Mouse (Mus musculus): ENCODE data around the gene Rasl10a. TPM values are rescaled to one million over a fixed set of nuclear protein-coding genes. Genes with fewer than 3 reads are reported as not detected.

Gene Rasl10a
- polyA plus RNA-seq, 1 experiment from 2014 or later, result 0.66 TPM

DNA sequence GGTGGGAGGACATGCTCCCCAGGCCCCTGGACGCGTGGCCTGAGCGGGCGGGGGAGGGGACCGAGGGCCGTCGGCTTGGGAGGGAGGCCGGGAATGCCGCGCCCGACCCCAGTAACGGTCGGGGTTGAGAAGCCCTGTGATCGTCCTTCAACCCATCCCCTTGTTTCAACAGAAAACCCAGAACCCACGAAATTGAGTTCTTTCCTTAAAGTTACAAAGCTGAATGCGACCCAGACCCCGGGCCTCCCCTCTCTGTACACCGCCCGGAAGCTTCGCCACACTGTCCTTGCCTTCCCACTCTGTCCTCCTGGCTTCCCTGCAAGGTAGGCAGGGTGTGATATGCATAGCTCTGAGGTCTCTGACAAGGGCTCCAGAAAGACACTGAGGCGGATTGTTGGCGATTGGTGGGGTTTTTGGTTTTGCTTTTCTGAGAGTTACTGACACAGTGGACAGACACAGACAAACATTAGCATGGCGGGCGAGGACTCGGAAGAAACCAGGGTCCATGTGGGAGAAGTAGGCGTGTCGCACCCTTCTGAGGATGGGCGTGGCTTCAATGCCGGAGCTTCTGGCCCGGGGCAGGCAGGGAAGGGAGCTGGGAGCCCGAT lies 41.8 kb downstream of the Rasl10a start:
- peak overlapping the region; percentile 91 for H3K4me2 ChIP-seq (ENCODE audit: low read depth, low read length)
- H3K4me1 ChIP-seq (ENCODE audit: insufficient read depth), result peaks cover 20% of the 10 kb centered on the region
- H3K27ac ChIP-seq (ENCODE audit: low read depth), result peak overlapping the region; percentile 97
- H3K9ac ChIP-seq (replicated peaks), result peak overlapping the region; percentile 95
- WGBS (ENCODE audit: insufficient replicate concordance), result 0% methylated on average over 30 of the region's 31 CpGs
- ATAC-seq, result peak; percentile 57
- no peaks in the 10 kb centered on the region for H3K27me3 ChIP-seq (ENCODE audit: insufficient read depth, low read length)
- H3K4me3 ChIP-seq (ENCODE audit: low read depth, low read length), result peak overlapping the region; percentile 92
- H3K36me3 ChIP-seq (replicated peaks; ENCODE audit: insufficient read depth, low read length), result 0 out of 2 replicates have a peak, but pooled peaks cover 9% of the 10 kb centered on the region
- TF ChIP-seq EP300 (IDR thresholded peaks at IDR 0.05; ENCODE audit: low read depth) (no peak), CTCF (IDR thresholded peaks at IDR 0.05; ENCODE audit: low read depth) (no peak)
- peak; percentile 89 for DNase-seq
- H3K9me3 ChIP-seq (ENCODE audit: low read length), result no peaks in the 10 kb centered on the region

DNA sequence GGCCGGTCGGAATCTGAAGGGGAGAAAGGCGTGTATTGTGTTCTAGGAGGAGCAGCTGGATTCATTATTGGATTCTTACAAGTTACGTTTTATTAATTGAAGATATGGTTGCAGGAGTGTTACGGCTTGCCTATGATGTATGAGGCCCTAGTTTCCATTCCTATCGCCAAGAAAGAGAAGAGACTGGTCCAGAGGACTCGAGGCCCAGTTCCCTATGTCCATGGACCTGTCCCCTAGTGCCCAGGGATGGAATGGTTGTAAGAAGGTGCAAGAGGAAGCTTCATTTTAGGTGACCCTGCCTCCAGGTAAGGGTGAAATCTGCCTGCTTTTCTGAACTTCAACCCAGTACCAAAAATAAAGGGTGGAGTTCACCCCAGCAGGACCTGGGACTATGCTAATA lies 42.4 kb downstream of the Rasl10a start:
- Histone ChIP-seq H3K4me3 (ENCODE audit: low read depth, low read length) (peak overlapping the region; percentile 92), H3K27me3 (ENCODE audit: insufficient read depth, low read length) (no peaks in the 10 kb centered on the region), H3K9ac (replicated peaks) (peak overlapping the region; percentile 95), H3K4me1 (ENCODE audit: insufficient read depth) (peaks cover 19% of the 10 kb centered on the region), H3K4me2 (ENCODE audit: low read depth, low read length) (peak overlapping the region; percentile 91), H3K36me3 (replicated peaks; ENCODE audit: insufficient read depth, low read length) (0 out of 2 replicates have a peak, but pooled peaks cover 12% of the 10 kb centered on the region), H3K27ac (ENCODE audit: low read depth) (peak overlapping the region; percentile 97), H3K9me3 (ENCODE audit: low read length) (no peaks in the 10 kb centered on the region)
- ATAC-seq, result no peak
- DNase-seq, result no peak
- TF ChIP-seq CTCF (IDR thresholded peaks at IDR 0.05; ENCODE audit: low read depth) (no peak), EP300 (IDR thresholded peaks at IDR 0.05; ENCODE audit: low read depth) (no peak)
- 4% methylated on average over 7 of the region's 7 CpGs for WGBS (ENCODE audit: insufficient replicate concordance)

DNA sequence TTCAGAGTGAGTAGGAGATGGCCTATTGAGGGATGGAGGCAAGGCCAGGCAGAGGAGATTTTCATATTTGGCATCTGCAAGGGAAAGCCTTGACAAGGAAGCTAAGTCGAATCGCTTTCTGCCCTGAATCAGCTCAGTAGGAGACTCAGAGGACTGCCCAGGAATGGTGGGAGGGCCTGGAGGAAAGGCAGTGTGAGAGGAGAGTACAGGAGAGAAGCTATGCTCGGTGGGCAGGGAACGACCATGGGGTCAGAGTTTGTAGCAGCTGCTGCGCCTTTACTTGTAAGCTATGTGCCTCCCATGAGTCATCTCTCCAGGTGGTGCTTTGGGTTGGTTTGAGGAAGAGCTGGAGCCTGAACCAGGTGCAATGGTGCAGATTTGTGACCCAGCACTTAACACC lies 42.9 kb downstream of the Rasl10a start:
- Histone ChIP-seq H3K4me2 (ENCODE audit: low read depth, low read length) (peak overlapping the region; percentile 91; the same call in 1 of the 2 replicates), H3K36me3 (replicated peaks; ENCODE audit: insufficient read depth, low read length) (0 out of 2 replicates have a peak, but pooled peaks cover 14% of the 10 kb centered on the region), H3K9ac (replicated peaks) (no peak overlapping the region), H3K4me3 (ENCODE audit: low read depth, low read length) (peak overlapping the region; percentile 92; the same call in 1 of the 2 replicates), H3K27ac (ENCODE audit: low read depth) (no peak overlapping the region), H3K27me3 (ENCODE audit: insufficient read depth, low read length) (no peaks in the 10 kb centered on the region), H3K4me1 (ENCODE audit: insufficient read depth) (peaks cover 16% of the 10 kb centered on the region), H3K9me3 (ENCODE audit: low read length) (no peaks in the 10 kb centered on the region)
- TF ChIP-seq EP300 (IDR thresholded peaks at IDR 0.05; ENCODE audit: low read depth) (no peak), CTCF (IDR thresholded peaks at IDR 0.05; ENCODE audit: low read depth) (no peak)
- DNase-seq (no peak), ATAC-seq (no peak)
- WGBS (ENCODE audit: insufficient replicate concordance), result 68% methylated on average over 5 of the region's 5 CpGs

DNA sequence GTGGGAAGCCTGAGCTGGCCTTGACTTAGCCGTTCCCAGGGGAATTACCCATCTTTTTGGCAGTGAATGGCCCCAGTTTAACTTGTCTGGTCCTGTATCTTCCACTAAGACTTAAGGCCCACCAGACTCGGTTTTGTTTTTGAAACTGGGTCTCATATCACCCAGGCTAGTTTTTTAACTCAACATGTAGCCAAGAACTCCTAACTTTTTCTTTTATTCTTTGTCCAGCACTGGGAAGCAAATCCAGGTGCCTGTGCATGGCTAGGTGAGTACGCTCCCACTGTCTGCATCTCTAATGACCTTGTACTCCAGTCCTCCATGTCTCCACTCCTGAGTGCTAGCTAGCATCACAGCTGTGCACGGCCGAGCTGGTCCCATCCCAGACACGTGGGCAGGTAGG lies 43.7 kb downstream of the Rasl10a start:
- Histone ChIP-seq H3K27me3 (ENCODE audit: insufficient read depth, low read length) (no peaks in the 10 kb centered on the region), H3K27ac (ENCODE audit: low read depth) (no peak overlapping the region), H3K36me3 (replicated peaks; ENCODE audit: insufficient read depth, low read length) (0 out of 2 replicates have a peak, but pooled peaks cover 14% of the 10 kb centered on the region), H3K4me1 (ENCODE audit: insufficient read depth) (peaks cover 8% of the 10 kb centered on the region), H3K9me3 (ENCODE audit: low read length) (no peaks in the 10 kb centered on the region), H3K4me2 (ENCODE audit: low read depth, low read length) (no peak overlapping the region), H3K9ac (replicated peaks) (no peak overlapping the region), H3K4me3 (ENCODE audit: low read depth, low read length) (no peak overlapping the region)
- ATAC-seq (no peak), DNase-seq (no peak)
- TF ChIP-seq CTCF (IDR thresholded peaks at IDR 0.05; ENCODE audit: low read depth), result no peak
- no peak for TF ChIP-seq EP300 (IDR thresholded peaks at IDR 0.05; ENCODE audit: low read depth)
- WGBS (ENCODE audit: insufficient replicate concordance), result 80% methylated on average over 6 of the region's 6 CpGs

DNA sequence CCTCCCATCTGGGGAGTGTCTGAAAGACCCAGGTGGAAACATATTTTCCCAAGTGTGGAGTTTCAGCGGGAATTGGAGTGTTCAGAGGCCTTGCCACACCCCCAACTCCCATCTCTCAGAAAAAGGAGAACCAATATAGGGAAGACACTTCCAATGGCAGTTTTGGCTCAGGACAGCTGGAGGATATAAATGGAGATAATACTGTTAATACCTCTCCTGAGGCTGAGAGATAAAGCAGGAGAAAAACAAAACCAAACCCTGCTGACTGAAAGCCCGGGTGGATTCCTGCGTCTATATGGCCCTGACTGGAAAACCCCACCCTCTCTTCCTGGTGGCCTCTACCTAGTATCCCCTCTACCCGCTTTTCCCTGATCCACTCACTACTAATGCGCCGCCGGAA lies 44.5 kb downstream of the Rasl10a start:
- 0 out of 2 replicates have a peak, but pooled peaks cover 14% of the 10 kb centered on the region for H3K36me3 ChIP-seq (replicated peaks; ENCODE audit: insufficient read depth, low read length)
- H3K4me1 ChIP-seq (ENCODE audit: insufficient read depth), result peaks cover 6% of the 10 kb centered on the region
- H3K4me3 ChIP-seq (ENCODE audit: low read depth, low read length), result no peak overlapping the region
- H3K4me2 ChIP-seq (ENCODE audit: low read depth, low read length), result no peak overlapping the region
- no peak for DNase-seq
- H3K9me3 ChIP-seq (ENCODE audit: low read length), result no peaks in the 10 kb centered on the region
- TF ChIP-seq CTCF (IDR thresholded peaks at IDR 0.05; ENCODE audit: low read depth) (no peak), EP300 (IDR thresholded peaks at IDR 0.05; ENCODE audit: low read depth) (peak; percentile 82)
- no peak for ATAC-seq
- H3K27ac ChIP-seq (ENCODE audit: low read depth), result no peak overlapping the region
- no peak overlapping the region for H3K9ac ChIP-seq (replicated peaks)
- H3K27me3 ChIP-seq (ENCODE audit: insufficient read depth, low read length), result no peaks in the 10 kb centered on the region
- 64% methylated on average over 7 of the region's 7 CpGs for WGBS (ENCODE audit: insufficient replicate concordance)

DNA sequence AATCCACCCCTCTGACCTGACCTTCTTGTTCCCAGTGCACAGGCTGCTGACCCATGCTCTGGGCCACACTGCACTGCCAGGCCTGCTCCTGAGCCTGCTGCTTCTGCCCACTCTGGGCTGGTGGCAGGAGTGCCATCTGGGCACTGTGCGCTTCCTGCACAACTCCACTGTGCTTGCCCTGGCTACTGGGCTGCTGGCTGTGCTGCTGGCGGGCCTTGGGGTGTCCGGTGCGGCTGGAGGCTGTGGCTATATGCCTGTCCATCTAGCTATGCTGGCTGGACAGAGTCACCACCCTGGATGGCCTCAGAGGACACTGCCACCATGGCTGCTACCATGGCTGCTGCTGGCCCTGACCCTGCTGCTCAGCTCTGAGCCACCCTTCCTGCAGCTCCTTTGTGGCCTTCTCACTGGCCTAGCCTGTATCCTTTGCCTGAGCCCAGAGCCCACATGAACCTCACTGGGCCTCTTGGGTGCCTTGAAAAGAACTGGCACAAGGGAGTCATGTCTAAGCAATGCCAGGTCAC lies 46.1 kb downstream of the Rasl10a start:
- Histone ChIP-seq H3K4me1 (ENCODE audit: insufficient read depth) (peaks cover 6% of the 10 kb centered on the region), H3K27me3 (ENCODE audit: insufficient read depth, low read length) (no peaks in the 10 kb centered on the region), H3K9me3 (ENCODE audit: low read length) (no peaks in the 10 kb centered on the region), H3K9ac (replicated peaks) (no peak overlapping the region), H3K4me2 (ENCODE audit: low read depth, low read length) (no peak overlapping the region), H3K4me3 (ENCODE audit: low read depth, low read length) (no peak overlapping the region), H3K27ac (ENCODE audit: low read depth) (no peak overlapping the region), H3K36me3 (replicated peaks; ENCODE audit: insufficient read depth, low read length) (0 out of 2 replicates have a peak, but pooled peaks cover 14% of the 10 kb centered on the region)
- WGBS (ENCODE audit: insufficient replicate concordance), result 91% methylated on average over 4 of the region's 4 CpGs
- no peak for ATAC-seq
- DNase-seq, result no peak
- no peak for TF ChIP-seq CTCF (IDR thresholded peaks at IDR 0.05; ENCODE audit: low read depth)
- TF ChIP-seq EP300 (IDR thresholded peaks at IDR 0.05; ENCODE audit: low read depth), result no peak
